Mouse (Mus musculus) CD4-positive, CD25-positive, alpha-beta regulatory T cell, adult 4 months (primary cell): ENCODE results near the gene Adsl. TPM values are rescaled to one million over a fixed set of nuclear protein-coding genes. Genes with fewer than 3 reads are reported as not detected.
A peak's percentile ranks its signal among the peaks of the same experiment; 100 is the strongest.
"Not testable (repeated sequence)": the region's sequence is repeated elsewhere in the genome, so short reads cannot be mapped to it uniquely, and the experiment has no call there.

Experiments
- ATAC-seq: one replicate; pipeline ENCODE4 v1.8.0; 2017
- polyA plus RNA-seq, 2 experiments: library from polyadenylated mRNA; unstranded; fragments of 100-300 nt; shearing (Covaris generic); gene quantifications; one replicate each; pipeline ENCODE4 v1.2.1; 2017

Gene Adsl
- 100 to 1,000 TPM; 134 to 161 TPM for polyA plus RNA-seq

DNA sequence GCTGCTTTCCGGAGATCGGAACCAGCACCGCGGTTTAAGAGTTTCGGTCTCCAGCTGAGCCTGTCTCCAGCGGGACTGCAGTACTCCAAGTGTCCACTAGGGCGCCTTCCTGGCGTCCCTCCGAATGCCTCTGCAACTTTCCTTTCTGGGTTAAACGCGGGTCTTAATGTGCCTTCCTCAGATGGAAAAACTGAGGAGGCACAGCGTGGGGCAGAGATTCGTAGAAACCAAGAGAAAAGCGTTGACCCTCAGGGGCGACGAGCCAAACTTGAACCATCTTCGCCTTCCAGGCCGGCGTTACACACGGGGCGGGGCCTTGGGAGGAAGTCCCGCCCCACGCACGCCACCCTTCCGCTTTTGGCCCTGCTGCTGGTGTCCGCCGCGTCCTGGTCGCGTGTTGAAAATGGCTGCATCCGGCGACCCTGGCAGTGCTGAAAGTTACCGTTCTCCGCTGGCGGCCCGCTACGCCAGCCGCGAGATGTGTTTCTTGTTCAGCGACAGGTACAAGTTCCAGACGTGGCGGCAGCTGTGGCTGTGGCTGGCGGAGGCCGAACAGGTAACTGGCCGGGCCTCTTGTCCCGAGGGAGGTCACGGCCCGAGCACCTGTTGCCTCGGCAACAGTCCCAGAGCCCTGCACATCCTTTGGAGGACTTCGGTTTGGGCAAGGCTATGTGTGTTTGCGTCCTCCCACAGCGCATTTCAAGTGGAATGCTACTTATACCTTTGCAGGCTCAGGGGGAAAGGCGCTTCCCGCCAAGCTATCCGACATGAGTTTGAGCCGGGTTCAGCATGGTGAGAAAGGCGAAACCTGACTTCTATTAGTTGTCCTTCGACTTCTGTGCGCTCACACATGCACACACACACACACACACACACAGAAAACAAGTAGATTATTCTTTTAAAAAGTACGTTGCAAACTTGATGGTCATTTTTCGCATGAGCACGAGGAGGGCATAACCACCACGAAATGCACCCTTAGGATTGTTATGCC lies at the start of gene Adsl:
Gene Adsl (plus strand): TSS at position 346 of the 991 bp plus-strand sequence.
- peak; percentile 92 for ATAC-seq

- ATAC-seq, result no peak
Observed at GRCm38 (mm10) chr15:80899806-80900205, 48.5 kb upstream of the Adsl start.

DNA sequence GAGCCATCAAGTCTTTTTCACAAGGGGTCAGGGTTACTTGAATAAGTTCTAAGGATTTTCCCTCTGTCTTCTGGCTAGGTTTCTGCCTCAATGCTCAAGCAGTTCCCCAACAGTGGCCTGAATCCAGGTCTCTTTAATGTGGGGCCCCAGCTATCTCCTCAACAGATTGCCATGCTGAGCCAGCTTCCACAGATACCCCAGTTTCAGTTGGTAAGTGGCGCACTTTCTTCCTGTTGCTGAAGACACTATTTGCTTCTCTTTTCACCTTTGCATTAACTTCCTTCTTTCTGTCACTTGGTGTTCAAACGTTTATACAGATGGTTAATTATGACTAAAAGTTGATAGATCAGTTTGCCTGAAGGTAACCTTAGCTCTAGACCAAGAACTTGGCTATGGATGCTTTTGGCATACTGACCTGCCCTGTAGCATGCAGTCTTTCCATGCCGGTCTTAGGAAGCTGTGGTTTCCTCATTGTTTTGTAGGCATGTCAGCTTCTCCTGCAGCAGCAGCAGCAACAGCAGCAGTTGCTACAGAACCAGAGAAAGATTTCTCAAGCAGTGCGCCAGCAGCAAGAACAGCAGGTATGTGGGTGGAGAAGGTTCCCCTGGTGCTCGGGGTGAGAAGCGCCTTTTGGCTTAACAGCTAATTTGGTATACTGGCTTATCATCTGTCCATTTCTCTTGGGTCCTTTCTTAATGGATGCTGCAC lies 46.3 kb upstream of the Adsl start:
- ATAC-seq, result no peak

DNA sequence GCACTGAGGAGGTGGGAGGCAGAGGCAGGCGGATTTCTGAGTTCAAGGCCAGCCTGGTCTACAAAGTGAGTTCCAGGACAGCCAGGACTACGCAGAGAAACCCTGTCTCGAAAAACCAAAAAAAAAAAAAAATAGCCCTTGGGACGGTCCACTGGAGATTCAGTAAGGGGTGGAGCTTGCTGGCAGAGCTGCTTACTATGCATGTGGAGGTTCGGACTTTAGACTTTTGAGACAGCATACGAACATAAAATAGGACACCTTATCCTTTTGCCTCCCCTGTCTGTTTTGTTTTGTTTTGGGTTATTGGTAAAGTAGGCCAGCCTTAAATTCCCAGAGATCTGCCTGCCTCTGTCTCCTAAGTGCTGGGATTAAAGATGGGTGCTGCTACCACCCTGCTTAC lies 43.5 kb upstream of the Adsl start:
- ATAC-seq, result not testable (repeated sequence)

GRCm38 (mm10) chr15:80910183-80910582 lies 38.1 kb upstream of the Adsl start:
- ATAC-seq, result no peak

DNA sequence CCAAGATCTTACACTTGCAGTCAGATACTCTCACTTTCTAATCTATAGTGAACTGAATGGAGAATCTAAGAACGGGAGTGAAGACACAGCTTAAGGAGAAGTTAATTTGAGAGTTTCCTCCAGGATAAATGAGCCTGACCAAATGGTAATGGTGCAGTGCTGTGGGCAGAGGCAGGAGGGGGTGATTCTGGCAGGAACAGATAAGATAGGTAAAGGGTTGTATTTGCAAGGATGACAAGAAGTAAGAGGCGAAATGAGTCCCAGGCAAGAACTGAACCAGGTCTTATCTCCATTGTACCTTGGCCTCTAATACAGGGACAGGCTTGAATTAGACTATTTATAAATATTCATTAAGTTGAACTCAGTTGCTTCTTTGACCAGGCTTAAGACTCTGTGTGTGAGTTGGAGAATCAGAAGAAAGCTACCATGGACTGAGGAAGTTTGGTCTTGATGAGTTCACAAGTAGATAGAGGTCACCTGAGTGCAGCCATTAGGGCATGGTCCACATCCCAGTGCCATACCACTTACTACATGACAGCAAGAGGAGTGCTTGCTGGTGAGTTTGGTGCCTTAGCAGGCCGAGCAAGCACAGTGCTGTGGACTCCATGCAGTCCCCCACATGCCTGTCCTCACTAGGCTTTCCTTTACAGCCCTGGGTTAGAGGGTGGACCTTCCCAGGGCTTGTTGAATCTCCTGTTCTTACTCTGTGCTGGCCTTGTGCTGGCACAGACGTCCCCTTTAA lies 37.3 kb upstream of the Adsl start:
- ATAC-seq, result no peak

GRCm38 (mm10) chr15:80912175-80912574 lies 36.1 kb upstream of the Adsl start:
- ATAC-seq, result no peak

GRCm38 (mm10) chr15:80913803-80914202 lies 34.5 kb upstream of the Adsl start:
- ATAC-seq, result no peak

DNA sequence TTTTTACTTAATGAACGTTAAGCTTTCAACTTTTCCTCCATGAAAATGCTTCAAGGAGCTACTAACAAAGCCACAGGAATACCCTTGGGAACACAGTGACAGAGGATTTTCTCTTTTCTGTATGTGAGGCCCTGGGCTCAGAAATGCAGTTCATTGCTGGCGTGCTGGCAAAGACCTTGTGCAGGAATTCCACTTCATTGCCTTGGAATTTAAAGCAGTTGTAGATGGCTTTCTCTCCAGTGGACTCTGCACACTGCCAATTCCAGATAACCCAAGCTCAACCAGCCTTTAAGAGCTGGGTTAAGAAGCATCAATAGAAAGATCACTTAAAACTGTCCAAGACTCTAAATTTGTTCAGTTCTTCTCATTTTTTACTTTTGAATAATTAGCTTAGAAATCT lies 32.4 kb upstream of the Adsl start:
- ATAC-seq, result no peak

DNA sequence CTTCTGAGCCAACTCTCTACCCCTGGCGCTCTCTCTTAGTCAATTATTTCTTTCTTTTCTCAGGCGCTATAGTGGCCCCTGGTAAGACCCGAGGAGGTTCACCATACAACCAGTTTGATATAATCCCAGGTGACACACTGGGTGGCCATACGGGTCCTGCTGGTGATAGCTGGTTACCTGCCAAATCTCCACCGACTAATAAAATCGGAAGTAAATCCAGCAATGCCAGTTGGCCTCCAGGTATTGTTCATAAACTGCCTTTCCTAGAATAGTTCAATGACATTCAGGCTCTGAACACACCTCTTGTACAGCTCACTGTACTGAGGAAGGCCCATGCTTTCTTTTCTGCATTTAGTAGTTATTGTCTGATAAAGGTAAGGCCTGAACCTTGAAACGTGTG lies 31.7 kb upstream of the Adsl start:
- ATAC-seq, result no peak

- ATAC-seq, result no peak
Observed at GRCm38 (mm10) chr15:80920346-80920745, 27.9 kb upstream of the Adsl start.

DNA sequence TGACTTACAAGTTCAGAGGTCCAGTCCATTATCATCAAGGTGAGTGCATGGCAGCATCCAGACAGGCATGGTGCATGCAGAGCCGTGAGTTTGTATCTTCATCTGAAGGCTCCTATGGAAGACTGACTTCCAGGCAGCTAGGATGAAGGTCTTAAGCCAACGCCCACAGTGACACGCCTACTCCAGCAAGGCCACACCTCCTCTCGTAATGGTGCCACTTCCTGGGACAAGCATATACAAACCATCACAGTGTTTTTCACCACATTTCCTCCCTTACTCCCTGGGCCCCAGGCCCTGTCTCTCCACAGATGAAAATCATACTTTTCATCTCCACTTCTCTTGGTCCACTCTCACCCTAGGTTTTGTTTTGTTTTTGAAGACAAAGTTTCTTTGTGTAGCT lies 26.5 kb upstream of the Adsl start:
- peak; percentile 79 for ATAC-seq

DNA sequence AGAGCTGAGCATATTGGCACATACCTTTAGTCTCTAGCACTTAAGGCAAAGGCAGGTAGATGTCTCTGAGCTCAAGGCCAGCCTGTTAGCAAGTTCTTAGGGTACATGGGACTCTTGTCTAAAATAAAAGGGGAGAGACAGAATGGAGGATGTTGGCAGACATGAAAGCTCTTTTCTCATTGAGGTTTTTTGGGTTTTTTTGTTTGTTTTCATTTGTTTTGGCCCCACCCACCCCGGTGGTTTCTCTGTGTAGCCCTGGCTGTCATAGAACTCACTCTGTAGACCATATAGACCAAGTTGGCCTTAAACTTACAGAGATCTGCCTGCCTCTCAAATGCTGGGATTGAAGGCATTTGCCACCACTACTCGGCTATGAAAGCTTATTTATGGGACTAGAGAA lies 24.1 kb upstream of the Adsl start:
- ATAC-seq, result no peak

GRCm38 (mm10) chr15:80928811-80929355 lies 19.4 kb upstream of the Adsl start:
- no peak for ATAC-seq

DNA sequence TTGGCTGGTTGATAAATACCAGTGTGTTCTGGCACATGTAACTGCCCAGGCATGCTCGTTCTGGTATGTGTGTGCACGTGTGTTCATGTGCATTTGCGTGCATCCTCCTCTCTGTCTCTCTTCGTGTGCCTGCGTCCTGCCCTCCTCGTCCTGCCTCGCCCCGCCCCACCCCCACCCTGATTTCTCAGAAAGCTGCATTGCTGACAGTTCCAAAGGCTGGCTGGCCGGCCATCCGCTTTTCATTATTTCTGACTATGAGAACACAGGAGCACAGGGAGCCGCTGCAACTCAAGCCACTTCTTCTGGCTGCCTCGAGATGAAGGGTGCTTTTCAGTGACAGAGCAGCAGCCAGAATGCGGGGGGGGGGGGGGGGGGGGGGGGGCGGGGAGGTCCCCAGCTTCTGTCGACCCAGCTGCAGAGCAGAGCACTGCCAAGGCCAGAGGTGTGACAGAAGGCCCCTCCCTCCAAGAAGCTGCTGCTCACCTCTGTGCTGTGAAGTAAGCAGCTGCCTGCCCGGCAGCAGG lies 18.2 kb upstream of the Adsl start:
- peak; percentile 72 for ATAC-seq

DNA sequence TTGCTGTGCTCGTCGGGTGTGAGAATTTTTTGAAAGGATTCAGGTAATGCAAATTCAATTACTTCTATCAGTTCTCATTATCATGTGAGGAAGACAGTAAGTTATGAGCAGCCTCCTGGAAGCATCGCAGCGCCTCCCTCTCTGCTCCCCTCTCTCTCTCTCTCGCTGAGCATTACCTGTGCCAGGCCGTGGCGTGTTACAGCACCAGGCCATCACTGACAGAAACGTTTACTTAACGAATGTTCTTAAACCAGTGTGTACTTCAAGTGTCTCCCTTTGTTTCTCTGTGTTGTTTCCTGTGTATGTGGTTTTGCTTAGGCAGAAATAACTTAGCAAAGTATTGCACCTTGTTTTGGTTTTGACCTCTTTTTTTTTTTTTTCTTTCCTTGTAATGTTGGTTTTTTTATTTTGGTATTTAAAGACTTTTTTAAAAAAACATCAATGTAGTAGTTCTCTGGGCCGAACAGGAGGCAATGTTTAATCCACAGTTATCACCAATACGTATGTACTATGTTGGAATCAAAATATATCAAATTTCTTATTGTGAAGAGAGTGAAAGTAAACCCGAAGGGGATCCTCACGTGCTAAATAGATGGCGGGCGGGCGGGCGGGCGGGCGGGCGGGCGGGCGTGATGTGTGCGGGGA lies 17.5 kb upstream of the Adsl start:
- peak; percentile 76 for ATAC-seq

DNA sequence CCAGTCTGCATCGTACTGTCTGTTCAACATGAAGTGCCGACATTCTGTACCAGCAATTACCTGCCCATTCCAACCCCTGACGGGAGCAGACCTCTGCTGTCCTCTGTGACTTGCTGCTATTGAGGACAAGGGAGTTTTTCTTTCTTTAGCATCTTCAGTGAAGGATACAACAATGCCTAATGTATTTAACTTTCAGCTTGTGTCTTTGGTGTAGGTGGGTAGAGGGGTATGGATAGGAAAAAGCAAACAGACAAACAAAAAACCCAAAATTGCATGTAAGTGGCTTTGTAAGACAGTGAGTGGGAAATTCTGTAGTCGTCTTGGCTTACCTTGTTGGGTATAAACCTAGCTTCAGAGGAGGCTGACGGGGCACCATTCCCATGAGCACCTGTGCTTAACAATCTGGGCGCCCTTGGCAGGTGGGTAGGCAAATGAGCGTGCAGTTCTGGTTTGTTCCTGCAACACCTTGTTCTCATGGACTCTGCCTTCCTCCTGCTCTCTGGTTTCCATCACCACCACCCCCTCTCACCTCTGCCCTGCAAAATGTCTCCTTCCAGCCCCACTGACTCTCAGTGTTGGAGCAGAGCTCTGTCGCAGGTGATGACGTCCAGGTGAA lies 16.8 kb upstream of the Adsl start:
- ATAC-seq, result no peak

GRCm38 (mm10) chr15:80934841-80935240 lies 13.4 kb upstream of the Adsl start:
- ATAC-seq, result no peak

DNA sequence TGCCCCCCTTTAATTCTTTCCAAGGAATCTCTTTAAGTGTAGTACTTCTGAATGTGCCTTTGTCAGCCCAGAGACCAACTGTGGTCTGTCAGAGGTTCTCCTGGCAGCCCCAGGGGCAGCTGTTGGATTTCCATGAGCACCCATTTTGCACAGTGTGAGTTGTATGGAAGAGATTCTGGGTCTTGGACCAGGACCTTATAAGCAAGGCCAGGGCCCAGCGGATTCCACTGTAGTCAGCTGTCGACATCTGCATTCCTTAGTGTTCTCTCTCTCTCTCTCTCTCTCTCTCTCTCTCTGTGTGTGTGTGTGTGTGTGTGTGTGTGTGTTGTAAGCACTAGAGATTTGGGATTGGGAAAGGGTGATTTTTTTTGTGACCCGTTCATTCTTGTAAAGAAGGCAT lies 11.6 kb upstream of the Adsl start:
- no peak for ATAC-seq

- ATAC-seq, result no peak
Observed at GRCm38 (mm10) chr15:80938615-80939014, 9.7 kb upstream of the Adsl start.

DNA sequence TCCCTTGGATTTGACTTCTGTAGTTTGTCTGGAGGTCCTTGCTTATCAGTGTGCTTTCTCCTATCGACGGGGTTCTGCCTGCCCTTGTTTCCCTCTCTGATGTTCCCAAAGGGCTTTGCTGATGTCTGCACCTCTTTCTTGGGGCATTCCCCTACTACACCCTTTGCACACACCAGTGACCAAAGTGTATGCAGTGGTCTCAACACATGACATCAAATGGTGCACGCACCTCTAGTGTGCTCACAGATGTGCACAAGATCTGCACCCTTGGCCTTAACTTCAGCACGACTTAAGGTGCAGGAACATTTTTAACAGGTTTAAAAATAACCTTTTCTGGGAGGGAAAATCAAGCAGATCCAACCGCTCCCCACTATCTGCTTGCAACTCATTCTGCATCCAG lies 8.9 kb upstream of the Adsl start:
- no peak for ATAC-seq
